Mouse (Mus musculus) myocyte (in vitro differentiated cells): Measurements from ENCODE around the gene Fcrla. TPM values are rescaled to one million over a fixed set of nuclear protein-coding genes. Genes with fewer than 3 reads are reported as not detected.
"Not testable (repeated sequence)": the region's sequence is repeated elsewhere in the genome, so short reads cannot be mapped to it uniquely, and the experiment has no call there.

ENCODE experiments used
- H3K27me3 ChIP-seq: one replicate; pipeline ENCODE4 v1.6.1; 2011; ENCODE audit not compliant: control insufficient read depth, insufficient read depth, insufficient read length
- H3K36me3 ChIP-seq: one replicate; pipeline ENCODE4 v1.6.1; 2011; ENCODE audit not compliant: control insufficient read depth, insufficient read depth
- H3K4me2 ChIP-seq: one replicate; pipeline ENCODE4 v1.6.1; 2011; ENCODE audit warnings: low read depth, control low read depth
- H3K4me3 ChIP-seq: one replicate; pipeline ENCODE4 v1.5.1; 2011; ENCODE audit warnings: mild to moderate bottlenecking, control low read depth, moderate library complexity
- H3K79me2 ChIP-seq: one replicate; pipeline ENCODE4 v1.6.1; 2011; ENCODE audit not compliant: control insufficient read depth, insufficient read depth
- H3ac ChIP-seq: one replicate; pipeline ENCODE4 v1.6.1; 2011; ENCODE audit not compliant: control insufficient read depth, insufficient read length
- CEBPB ChIP-seq: IDR thresholded peaks from 2 replicates; pipeline ENCODE4 v1.6.1; 2011; ENCODE audit warnings: mild to moderate bottlenecking, moderate library complexity; ENCODE audit not compliant: poor library complexity, insufficient read depth, severe bottlenecking
- E2F4 ChIP-seq: IDR thresholded peaks from one replicate; pipeline ENCODE4 v1.6.1; 2011; ENCODE audit warnings: mild to moderate bottlenecking, control low read depth, moderate library complexity; ENCODE audit not compliant: insufficient read depth
- MAX ChIP-seq: IDR thresholded peaks from one replicate; pipeline ENCODE4 v1.6.1; 2011; ENCODE audit warnings: low read depth, mild to moderate bottlenecking, control low read depth
- MYOD1 ChIP-seq, 3 experiments: IDR thresholded peaks; one replicate each; pipeline ENCODE4 v1.6.1; 2011; ENCODE audit warnings: control low read depth in 2 of 3, low read depth in 2 of 3, mild to moderate bottlenecking in 2 of 3, moderate library complexity in 1 of 3; ENCODE audit not compliant: insufficient read length in 2 of 3, control insufficient read depth in 1 of 3
- MYOG ChIP-seq, 3 experiments: IDR thresholded peaks; one replicate each; pipeline ENCODE4 v1.6.1; 2011; ENCODE audit warnings: control low read depth in 2 of 3, low read depth in 2 of 3, mild to moderate bottlenecking in 2 of 3; ENCODE audit not compliant: insufficient read length in 2 of 3, control insufficient read depth in 1 of 3, insufficient read depth in 1 of 3
- POLR2A ChIP-seq: IDR thresholded peaks from one replicate; pipeline ENCODE4 v1.6.1; 2011; ENCODE audit warnings: low read depth, mild to moderate bottlenecking, control low read depth, moderate library complexity; ENCODE audit not compliant: insufficient read length
- POLR2AphosphoS2 ChIP-seq: IDR thresholded peaks from one replicate; pipeline ENCODE4 v1.6.1; 2011; ENCODE audit warnings: low read depth, control low read depth; ENCODE audit not compliant: insufficient read length
- REST ChIP-seq: IDR thresholded peaks from one replicate; pipeline ENCODE4 v1.6.1; 2011; ENCODE audit warnings: mild to moderate bottlenecking, control low read depth, moderate library complexity; ENCODE audit not compliant: insufficient read depth, insufficient read length
- SRF ChIP-seq: IDR thresholded peaks from one replicate; pipeline ENCODE4 v1.6.1; 2011; ENCODE audit warnings: low read depth; ENCODE audit not compliant: control insufficient read depth, insufficient read length
- TCF12 ChIP-seq: IDR thresholded peaks from one replicate; pipeline ENCODE4 v1.6.1; 2011; ENCODE audit warnings: mild to moderate bottlenecking, control low read depth; ENCODE audit not compliant: poor library complexity, insufficient read depth, severe bottlenecking
- TCF3 ChIP-seq: IDR thresholded peaks from one replicate; pipeline ENCODE4 v1.6.1; 2011; ENCODE audit warnings: low read depth, control low read depth; ENCODE audit not compliant: insufficient read length
- USF1 ChIP-seq: IDR thresholded peaks from one replicate; pipeline ENCODE4 v1.6.1; 2011; ENCODE audit warnings: low read depth, mild to moderate bottlenecking, control low read depth, moderate library complexity
- polyA plus RNA-seq: library from polyadenylated mRNA; unstranded; fragments of >200 nt; fragmentation: generic; extraction: Trizol; gene quantifications from one replicate; pipeline ENCODE4 v1.2.1, GENCODE M21; 2012; ENCODE audit warnings: missing spikeins

The Fcrla gene
- not detected for polyA plus RNA-seq

DNA sequence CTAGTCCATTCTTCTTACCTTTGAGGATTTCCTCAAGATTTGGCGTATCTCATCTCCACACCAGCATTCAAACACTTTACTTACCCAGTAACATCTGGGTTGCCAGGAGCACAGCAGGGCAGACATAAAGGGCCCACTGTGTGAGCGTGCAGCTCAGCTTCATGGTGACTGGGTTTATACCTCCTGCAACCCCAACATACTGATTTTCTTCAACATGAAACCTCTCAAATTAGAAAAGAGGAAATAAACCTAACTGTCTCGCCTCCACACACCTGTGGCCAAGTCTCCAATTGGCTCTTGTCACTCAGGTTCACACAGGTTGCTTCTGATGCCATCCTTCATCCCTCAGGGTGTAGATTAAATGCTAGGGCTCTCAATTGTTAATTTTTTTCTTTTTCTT, at the start of gene Fcrla:
Gene Fcrla (minus strand): TSS at position 206 of the 400 bp plus-strand sequence.
- H3K36me3 ChIP-seq, result no peaks in the 10 kb centered on the region
- no peaks in the 10 kb centered on the region for H3K79me2 ChIP-seq
- TF ChIP-seq POLR2AphosphoS2 (no peak), MAX (no peak), TCF3 (no peak), USF1 (no peak), TCF12 (no peak), POLR2A (no peak), MYOG (IDR thresholded peaks at IDR 0.05; ENCODE audit: control insufficient read depth in 1 of 3, insufficient read depth in 1 of 3, insufficient read length in 2 of 3, low read depth in 2 of 3) (no peak), SRF (no peak), REST (no peak), E2F4 (no peak), CEBPB (no peak), MYOD1 (IDR thresholded peaks at IDR 0.05; ENCODE audit: control insufficient read depth in 1 of 3, insufficient read length in 2 of 3, low read depth in 2 of 3) (no peak)
- H3ac ChIP-seq, result no peak within 1 kb of the TSS
- H3K4me2 ChIP-seq, result no peak within 1 kb of the TSS
- no peak within 1 kb of the TSS for H3K4me3 ChIP-seq
- H3K27me3 ChIP-seq, result no peaks in the 10 kb centered on the region

DNA sequence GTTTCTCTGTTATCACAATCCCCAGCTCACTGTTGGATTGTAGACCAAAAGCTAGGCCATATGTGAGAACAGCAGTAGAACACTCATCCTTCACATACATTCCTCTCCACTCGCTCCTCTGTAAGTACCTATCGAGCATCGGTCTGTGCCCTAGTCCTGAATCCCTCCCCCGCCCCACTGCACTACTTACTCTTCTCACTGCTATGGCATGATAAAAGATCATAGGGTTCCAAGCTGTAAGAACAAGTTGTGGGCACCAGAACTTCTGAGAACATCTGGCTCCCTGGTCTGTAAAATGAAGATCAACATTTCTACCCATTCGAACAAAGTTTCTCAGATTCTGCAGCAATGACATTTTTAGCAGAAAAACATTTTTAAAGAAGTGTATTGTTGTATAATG, 49.1 kb upstream of the Fcrla start, which contains the start of gene Fcgr2b:
Gene Fcgr2b (minus strand): TSS at position 101 of the 400 bp plus-strand sequence.
- TF ChIP-seq POLR2A (no peak), POLR2AphosphoS2 (no peak), MYOD1 (IDR thresholded peaks at IDR 0.05; ENCODE audit: control insufficient read depth in 1 of 3, insufficient read length in 2 of 3, low read depth in 2 of 3) (no peak), TCF3 (no peak), CEBPB (no peak), E2F4 (no peak), MAX (no peak)
- no peaks in the 10 kb centered on the region for H3K36me3 ChIP-seq
- H3K27me3 ChIP-seq, result no peaks in the 10 kb centered on the region
- no peak within 1 kb of the TSS for H3K4me3 ChIP-seq
- no peak within 1 kb of the TSS for H3ac ChIP-seq
- no peak within 1 kb of the TSS for H3K4me2 ChIP-seq
- no peaks in the 10 kb centered on the region for H3K79me2 ChIP-seq

DNA sequence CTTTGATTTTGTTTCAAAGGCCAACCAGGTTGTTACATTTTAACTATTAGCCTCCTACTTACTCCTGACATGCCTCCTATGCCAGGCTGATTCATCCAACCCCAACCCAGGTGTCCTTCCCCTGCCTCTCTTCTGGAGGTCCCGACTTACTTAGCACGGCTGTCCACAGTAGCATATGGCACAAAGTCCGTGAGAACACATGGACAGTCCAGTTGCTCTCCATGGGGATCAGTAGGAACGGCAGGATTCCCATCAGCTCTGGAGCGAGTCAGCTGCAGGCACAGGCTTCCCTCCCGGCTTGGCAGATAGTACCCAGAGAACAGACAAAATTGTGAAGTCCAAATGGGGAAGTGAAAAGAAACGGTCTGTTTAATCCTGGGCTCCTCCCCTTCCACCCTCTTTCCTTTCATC, 48.4 kb upstream of the Fcrla start:
- Histone ChIP-seq H3K27me3 (no peaks in the 10 kb centered on the region), H3K36me3 (no peaks in the 10 kb centered on the region), H3K4me2 (no peak overlapping the region), H3K4me3 (no peak overlapping the region), H3ac (no peak overlapping the region), H3K79me2 (no peaks in the 10 kb centered on the region)
- TF ChIP-seq REST (no peak), E2F4 (no peak), CEBPB (no peak), MYOD1 (IDR thresholded peaks at IDR 0.05; ENCODE audit: control insufficient read depth in 1 of 3, insufficient read length in 2 of 3, low read depth in 2 of 3) (no peak), TCF3 (no peak), POLR2A (no peak), MYOG (IDR thresholded peaks at IDR 0.05; ENCODE audit: control insufficient read depth in 1 of 3, insufficient read depth in 1 of 3, insufficient read length in 2 of 3, low read depth in 2 of 3) (no peak), TCF12 (no peak)

DNA sequence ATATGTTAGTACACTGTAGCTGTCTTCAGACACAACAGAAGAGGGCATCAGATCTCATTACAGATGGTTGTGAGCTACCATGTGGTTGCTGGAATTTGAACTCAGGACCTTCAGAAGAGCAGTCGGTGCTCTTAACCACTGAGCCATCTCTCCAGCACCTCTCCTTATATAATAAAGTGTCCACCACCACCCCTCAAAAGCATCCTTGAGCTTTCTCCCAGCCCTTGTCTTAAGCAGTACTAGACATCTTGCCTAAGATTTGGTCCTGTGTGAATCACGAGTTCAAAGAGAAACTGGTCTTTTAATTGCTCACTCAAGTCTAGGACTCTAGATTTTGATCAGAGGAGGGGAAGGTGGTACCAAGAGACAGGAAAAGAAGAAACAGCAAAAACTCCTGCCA, 48.0 kb upstream of the Fcrla start:
- not testable (repeated sequence) for H3K79me2 ChIP-seq, H3K36me3 ChIP-seq, H3K27me3 ChIP-seq, H3K4me2 ChIP-seq, H3ac ChIP-seq, H3K4me3 ChIP-seq

DNA sequence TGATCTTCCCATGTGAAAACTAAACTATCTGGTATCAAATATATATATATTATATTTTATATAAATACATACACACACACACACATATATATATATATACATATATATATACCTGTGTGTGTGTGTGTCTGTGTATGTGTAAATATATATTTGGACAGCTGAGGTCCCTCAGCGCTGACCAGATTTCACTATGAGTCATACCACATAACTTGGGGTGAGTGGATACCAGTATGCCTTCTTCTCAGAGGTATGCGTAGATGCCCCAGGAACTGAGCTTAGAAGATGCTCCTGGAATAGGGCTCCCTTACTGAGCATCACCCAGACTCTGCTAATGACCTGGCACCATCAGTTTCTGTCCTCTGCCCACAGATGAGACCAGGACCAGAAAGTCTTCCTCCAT, 47.4 kb upstream of the Fcrla start:
- Histone ChIP-seq H3K36me3 (no peaks in the 10 kb centered on the region), H3K27me3 (no peaks in the 10 kb centered on the region), H3K4me3 (no peak overlapping the region), H3ac (no peak overlapping the region), H3K4me2 (no peak overlapping the region), H3K79me2 (no peaks in the 10 kb centered on the region)
- TF ChIP-seq TCF12 (no peak), CEBPB (no peak), POLR2AphosphoS2 (no peak), MAX (no peak), POLR2A (no peak), MYOD1 (IDR thresholded peaks at IDR 0.05; ENCODE audit: control insufficient read depth in 1 of 3, insufficient read length in 2 of 3, low read depth in 2 of 3) (no peak), REST (no peak), TCF3 (no peak)

DNA sequence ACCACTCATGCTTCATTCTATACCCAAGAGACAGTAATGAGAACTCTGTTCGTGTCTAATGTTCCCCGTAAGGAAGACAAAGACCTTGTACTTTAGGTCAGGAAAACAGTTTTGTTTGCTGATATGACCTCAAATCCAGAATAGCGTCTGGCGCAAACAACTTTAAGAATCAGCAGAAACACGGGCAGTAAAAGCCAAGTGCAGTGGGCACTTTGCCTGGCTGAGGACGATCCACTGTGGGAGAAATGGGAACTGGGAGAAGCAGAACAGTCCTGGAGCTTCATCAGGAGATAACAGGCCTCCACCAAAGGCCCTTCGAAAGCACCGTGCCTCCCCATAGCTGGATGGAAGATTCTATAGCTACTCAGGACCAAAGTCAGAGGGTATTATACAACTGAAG, 46.8 kb upstream of the Fcrla start:
- Histone ChIP-seq H3ac (no peak overlapping the region), H3K4me2 (no peak overlapping the region), H3K27me3 (no peaks in the 10 kb centered on the region), H3K79me2 (no peaks in the 10 kb centered on the region), H3K36me3 (no peaks in the 10 kb centered on the region), H3K4me3 (no peak overlapping the region)
- TF ChIP-seq MAX (no peak), SRF (no peak), TCF3 (no peak), MYOD1 (IDR thresholded peaks at IDR 0.05; ENCODE audit: control insufficient read depth in 1 of 3, insufficient read length in 2 of 3, low read depth in 2 of 3) (no peak), TCF12 (no peak), MYOG (IDR thresholded peaks at IDR 0.05; ENCODE audit: control insufficient read depth in 1 of 3, insufficient read depth in 1 of 3, insufficient read length in 2 of 3, low read depth in 2 of 3) (no peak), E2F4 (no peak), USF1 (no peak), POLR2AphosphoS2 (no peak), POLR2A (no peak), CEBPB (no peak), REST (no peak)
